Mouse (Mus musculus): ENCODE data around the gene Faah.
A peak's percentile ranks its signal among the peaks of the same experiment; 100 is the strongest.

Faah gene

DNA sequence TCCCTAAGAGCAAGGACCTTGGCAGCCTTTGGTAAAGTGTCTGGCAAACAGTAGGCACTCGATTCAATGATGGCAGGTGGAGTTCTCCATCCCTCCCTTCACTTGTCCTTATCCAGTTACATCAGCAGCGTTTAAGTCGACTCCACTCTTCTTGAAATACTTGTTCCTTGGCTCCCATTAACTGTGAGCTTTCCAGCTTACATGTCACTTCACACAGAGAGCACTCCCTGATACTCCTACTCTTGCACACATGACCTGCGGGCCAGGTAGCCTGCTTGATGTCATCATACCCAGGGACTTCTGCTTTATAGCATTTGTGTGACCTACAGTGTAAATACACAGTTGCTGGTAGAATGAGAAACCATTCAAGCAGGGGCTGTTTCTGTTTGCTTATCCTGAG is 21.0 kb downstream of the Faah start:
- no peak for DNase-seq

DNA sequence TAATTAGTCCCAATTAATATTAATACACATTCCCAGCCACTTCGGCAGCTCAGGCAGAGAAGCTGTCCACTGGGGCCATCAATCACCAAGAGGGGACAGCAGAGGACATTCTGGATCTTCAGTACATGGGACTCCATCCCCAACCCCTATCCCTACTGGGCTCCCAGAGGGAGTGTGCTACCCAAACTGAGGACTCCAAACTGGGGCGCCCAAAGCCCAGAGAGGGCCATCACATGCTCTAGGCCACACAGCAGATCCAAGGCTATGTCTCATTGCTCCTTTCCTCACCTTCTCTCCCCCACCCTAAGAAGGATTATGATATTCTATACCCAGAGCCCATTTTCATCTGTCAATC is 22.4 kb downstream of the Faah start:
- no peak for DNase-seq

DNA sequence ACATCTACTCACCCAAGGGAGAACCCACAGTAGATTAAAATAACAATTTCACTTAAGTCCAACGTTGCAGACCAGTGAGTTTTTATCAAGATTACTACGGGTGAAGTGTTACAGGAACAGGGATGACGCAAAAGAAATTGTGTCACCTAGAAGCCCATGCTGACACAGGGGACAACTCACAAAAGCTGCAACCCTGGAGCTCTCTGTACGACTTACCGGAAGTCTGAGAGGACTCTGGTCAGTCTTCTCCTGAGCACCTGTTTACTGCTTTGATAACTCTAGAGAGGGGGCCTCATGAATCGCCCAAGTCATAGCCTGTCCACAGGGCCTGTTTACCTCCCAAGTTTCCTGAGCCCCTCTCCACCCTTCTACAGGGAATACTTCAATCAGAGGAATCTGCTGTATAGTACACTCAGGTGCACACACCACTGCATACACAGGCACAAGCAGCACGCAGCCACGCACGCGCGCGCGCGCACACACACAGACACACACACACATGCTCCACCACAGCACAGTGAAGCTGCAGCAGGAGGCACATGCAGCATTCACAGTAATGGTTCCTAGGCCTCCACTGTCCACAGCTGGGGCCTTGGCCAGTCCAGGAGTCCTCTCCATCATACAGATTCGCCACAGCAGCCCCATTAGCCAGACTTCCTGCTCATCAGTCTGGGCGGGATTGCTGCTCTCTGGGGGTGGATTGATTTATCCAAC is 22.9 kb downstream of the Faah start:
- DNase-seq: no peak

DNA sequence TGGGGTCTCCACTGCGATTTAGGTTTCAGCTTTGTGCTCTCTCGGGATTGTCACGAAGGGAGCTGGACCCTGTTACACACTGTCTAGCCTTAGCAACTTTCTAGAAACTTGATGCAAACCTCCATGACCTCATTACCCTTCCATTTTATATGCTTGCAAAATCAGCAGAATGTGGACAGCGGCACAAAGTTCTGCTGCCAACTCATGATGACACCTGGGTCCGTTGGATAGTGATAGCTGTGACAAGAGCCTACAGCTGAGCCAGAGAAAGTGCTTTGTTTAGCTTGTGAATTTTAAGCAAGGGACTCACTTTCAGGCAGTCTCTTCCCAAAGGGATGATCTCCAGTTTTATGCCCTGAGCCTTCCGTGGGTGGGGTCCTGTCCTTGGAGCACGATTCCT is 28.3 kb downstream of the Faah start:
- DNase-seq: no peak

DNA sequence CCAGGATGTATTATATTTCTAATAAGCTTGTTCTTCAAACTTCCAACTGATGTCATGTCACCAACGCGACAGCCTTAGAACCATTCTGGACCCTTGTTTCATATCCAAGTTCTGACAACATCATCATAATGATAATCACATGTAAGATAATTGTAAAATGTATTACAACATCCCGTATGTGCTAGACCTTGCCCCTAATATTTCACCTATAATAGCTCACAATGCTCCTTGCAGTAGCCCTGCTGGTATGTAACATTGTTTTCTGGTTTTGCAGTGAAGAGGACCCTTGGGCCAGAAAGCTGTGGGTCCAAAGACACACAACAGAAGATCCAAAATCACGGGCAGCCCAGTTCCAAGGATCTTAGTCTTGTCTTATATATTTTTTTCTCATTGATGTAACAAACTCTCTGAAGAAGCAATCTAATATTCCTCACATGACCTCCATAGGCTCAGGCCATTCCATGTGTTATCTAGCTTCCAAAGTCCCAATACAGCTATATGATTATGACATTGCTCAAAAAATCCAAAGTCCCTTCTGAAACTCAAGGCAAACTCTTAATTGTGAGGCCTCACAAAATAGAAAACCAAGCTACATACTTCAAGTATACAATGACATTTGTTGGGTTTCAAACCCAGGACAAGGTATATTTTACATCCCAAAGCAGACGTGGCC is 29.7 kb downstream of the Faah start:
- DNase-seq: no peak

DNA sequence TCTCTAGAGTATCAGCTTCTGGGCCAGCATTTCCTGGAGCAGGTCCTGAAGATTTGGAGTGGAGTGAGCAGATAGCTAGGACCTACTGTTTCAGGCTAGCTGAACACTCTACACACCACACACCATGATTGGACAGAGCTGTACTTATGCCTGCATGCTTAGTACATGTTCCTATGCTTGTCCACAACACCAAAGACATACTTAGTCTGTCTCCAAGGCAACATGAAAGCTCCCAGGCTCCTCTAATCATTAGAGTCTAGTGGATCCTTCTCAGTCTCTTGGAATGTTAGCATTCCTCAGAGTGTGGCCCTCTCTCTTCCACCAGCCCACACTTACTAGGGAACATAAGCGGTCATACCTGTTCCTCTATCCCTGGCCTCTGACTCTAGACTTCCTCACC is 30.3 kb downstream of the Faah start:
- no peak for DNase-seq

DNA sequence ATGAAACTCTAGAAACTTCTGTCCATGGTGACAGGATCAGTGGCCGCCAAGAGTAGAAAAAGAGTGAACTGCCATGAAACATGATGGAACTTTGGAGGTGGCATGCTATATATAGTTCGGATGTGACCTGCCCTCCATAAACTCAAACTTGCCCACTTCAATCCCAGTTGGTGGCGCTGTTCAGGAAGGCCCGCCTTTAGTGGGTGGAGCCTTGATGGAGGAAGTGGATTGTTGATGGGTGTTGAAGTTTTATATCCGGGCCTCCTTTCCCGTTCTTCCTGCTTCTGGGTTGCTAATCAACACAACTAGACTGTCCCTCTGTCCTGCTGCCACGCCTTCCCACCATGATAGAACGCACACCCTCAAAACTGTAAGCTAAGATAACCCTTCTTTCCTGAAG is 32.8 kb downstream of the Faah start:
- no peak for DNase-seq

DNA sequence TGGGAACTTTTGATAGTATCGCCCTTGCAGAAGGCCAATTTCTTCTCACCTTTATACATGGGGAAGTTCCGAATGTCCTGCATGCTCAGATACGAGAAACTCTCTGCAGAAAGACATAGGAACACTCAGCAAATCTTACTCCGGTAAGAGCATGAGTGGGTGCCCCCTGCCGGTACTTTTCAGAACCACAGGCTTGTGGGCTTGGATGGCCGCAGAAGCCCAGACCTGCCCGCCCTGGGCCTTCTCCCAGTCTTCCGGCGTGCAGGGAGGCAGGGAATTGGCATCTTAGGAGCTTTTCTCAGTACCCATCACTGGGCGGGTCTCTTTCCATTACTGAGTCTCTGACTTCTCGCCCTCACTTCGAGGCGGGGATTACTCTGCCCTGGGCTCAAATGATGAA is 33.6 kb downstream of the Faah start:
- DNase-seq: peak; percentile 87

DNA sequence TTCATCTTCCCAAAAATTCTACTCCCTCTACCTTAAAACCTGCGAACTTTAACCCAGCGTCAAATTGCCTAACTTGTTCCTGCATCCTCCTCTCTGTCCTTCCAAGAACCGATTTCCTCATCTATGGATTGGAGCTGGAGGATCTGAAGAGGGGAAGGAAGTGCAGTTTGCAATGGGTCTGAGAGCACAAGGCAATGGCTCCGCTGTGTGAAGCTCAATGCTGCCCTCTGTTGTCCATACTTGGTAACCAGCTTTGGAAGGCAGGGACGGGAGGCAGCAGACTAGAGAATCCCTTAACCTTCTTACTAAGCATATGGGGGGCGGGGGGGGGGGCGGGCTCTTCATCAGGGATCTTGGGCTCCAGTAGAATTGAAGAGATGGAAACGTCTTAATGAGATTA is 37.0 kb downstream of the Faah start:
- peak; percentile 72 for DNase-seq

DNA sequence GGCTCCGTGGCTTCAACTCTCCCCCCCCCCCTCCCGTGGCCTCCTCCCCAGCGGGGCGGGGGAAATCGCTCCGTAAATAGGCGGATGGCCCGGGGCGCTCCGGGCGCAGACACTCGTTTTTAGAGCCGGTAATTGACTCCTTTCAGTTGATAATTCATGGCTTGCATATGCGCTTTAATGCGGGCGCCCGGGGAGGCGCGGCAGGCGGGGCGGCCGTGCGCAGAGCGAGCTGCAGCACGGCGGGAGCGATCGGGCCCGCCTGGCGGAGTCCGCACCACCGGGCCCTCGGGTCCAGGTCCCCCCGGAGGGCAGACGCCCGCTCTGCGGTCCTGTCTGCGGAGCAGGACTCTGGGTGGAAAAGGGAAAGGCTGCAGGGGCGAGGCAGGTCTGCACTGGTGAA is 38.3 kb downstream of the Faah start:
- DNase-seq: no peak

DNA sequence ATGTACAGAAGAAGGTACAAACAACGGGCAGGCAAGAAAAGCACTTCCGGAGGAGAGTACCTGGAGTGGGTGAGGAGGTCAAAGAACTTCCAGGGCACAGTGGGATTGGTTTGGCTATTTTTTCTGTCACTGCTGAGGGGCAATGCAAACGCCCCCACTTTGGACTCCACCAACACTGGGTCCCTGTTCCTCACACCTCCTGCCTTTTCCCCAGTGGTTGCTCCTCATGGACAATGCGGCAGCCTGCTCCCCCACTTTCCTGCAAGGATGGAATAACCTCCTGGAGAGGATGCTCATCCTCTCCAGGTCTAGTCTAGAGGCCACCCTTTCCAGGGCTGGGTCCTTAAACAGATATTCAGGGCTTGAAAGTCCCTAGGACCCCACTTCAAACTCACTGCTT is 38.8 kb downstream of the Faah start:
- no peak for DNase-seq

DNA sequence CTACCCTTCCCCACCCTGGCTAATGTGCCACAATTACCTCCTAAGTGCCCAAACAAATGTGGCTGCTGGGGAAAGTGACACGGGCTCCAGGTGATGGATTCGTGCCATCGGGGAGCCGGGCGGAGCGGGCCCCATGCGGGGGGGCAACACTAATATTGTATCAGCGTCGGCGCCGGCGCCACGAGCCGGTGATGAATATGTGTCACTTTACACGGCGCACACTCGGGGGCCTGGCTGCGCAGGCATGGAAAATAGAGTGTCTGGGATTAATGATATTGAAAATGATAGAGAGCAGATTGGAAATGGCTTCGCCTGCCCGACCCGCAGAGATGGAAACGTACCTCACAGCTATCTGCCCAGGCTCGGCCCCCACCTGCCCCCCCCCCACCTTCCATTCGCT is 45.2 kb downstream of the Faah start:
- DNase-seq: no peak

DNA sequence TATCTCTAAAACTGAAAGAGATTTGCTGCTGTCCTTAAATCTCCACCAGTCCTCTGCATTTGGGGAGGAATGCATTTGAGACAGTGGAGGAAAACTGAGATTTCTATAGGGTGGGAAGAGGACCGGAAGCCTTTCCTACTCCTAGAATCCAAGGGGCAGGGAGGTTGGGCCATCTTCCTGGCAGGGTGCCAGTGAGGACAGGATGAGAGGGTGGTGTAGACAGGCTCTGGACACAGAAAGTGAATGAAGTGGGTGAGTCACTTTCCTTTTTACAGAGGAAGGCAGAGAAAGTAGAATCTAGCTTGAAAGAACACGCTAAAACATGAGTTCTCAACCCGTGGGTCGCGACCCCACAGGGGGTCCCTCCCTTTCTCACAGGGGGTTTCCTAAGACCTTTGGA is 53.3 kb downstream of the Faah start:
- DNase-seq: no peak

DNA sequence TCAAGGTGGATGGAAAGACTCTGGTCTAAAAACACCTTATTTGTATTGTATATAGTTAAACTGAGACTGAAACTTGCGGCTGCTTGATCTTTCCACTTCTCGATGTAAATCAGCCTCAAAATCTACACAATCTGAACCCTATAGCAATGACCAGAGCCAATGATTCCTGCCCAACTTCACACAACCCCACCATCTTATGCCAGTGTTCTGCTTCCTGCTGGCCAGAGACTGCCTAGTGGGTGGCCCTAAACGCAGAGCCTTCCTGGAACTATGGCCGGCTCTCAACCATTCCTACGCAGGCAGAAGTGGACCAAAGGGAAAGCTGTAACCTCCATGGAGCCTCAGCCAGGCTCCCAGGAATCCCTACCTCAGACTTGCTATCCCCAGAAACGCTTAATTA is 54.0 kb downstream of the Faah start:
- no peak for DNase-seq

DNA sequence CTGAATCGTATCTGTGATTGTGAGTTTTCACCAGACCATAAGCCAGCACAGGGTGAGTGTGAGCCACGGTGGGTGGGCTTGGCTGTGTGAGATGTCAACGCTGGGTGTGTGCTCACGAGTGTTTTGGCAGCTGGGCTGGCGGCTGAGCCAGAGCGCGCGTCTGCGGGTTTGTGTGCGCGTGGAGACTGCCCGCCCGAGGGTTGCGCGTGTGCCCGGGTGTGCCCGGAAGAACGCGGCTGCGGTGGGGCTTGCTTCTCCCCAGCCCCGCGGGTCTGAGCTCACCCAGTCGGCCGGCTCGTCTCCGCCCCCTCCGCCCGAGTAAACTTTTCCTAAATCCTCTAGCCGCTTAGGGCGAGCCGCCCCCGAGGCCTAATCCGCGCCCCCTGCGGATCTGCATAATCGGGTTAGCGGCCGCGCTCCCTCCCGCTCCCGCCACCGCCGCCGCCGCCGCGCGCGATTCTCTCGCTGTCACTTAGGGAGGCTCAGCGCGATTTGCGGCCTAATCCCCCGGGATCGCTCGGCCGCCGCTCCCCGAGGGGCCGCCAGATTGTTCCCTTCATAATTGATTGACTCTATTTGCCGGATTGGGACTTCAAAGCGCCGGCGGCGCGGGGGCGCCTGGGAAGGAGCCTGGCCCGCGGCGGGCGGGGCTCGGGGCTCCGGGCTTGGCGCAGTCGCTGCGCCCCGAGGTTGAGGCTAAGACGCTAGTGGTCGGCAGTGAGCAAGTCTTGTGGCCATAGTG is 54.9 kb downstream of the Faah start:
- DNase-seq: peak; percentile 39

DNA sequence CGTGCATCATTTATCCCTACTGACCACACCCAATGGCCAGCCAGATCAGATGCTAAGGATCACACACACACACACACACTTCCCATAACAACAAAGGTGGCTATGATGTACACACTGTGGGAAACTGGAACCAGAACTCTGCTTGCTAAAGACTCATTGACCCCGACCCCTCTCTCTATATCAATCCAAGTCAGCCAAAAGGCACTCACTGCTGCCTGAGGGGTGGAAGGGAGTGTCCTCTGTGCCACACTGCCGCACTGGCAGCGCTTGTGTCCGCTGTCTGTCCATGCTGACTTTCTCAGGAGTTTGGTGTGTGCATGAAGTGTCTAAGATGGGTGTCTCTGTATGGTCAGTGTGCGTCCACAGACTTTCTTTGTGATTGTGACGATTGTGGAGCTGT is 55.7 kb downstream of the Faah start:
- DNase-seq: no peak

DNA sequence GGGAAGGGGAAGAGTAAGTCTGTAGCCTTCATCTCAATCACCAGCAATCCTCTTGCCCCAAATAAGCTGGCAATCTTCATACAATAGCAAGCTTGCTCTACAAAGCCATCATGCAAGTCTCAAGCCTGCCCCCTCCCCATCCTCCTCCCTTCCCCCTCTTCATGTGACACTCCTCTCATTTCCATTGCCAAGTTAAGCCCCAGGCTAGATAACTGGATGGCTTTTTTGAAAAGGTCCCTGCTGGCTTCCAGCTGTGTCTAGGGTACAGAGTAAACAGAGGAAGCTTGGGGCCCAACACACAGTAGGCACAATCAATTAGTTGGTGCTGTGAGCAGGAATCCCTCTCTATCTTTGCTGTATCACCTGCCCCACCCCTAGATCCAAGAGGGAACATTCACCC is 58.2 kb downstream of the Faah start:
- no peak for DNase-seq

DNA sequence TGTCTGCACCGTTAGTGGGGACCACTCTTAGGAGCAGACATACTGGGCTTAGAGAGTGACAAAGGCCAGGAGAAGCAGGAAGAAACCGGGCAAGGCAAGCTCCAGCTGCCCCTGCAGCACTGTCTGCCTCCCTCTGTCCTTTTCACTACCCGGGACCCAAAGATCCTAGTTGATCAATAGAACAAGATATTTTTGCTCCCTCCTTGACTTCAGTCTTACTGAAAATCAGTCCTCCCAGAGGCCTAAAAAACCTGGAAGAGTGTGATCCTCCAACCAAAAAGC is 62.3 kb downstream of the Faah start:
- no peak for DNase-seq

DNA sequence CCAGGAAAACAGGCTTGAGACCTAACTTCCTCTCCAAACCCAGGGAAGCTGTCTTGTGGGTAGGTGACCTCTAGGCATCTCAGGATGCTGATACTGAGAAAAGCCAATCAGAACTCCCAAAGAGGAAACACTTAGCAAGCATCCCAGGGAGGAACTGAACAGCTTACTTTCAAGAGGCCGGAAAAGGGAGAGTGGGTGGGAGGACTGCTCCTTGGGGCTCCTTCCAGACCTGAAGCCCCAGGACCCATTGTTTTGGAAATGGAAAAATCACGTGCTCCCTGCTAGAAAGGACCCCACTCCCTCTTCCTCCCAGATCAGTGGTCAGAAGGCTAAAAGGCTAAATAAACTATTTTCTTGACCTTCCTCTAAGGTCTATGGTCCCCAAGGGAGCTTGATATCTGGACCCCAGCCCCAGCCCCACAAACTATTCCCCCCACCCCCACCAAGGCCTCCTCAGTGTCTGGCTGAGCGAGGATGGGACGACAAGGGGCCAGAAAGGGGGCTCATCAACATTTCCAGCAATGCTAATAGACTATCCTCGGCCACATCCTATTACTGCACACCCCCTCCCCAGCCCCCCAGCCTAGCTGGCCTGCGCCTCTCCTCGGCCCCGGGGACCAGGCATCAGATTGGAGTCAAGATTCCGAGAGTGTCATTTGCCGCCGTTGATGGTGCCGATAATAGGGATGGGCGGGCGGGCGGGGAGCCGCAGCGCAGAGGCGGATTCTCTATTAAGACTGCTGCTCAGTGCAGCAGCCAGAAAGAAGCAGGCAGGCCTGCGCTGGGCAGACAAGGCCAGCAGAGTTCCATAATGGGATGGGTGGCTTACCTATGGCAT is 62.9 kb downstream of the Faah start:
- DNase-seq: no peak

DNA sequence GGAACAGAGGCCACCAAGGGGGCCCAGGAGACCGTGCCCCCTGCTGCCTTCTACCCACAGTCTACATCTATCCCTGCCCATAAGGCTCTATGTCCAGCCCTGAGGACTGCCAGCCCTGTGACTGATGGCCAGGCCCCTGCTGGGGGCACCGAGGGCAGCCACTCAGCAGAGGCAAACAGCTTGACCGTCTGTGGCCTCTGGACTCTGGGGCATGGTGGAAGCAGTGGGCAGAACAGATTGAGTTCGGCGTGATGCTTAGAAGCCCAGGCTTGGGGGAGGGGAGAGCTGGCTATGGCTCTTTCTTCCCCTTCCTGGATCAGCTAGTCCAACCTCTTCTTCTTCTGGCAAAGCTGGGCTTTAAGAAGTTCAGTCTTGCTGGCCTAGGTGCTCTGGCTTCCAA is 64.2 kb downstream of the Faah start:
- no peak for DNase-seq

DNA sequence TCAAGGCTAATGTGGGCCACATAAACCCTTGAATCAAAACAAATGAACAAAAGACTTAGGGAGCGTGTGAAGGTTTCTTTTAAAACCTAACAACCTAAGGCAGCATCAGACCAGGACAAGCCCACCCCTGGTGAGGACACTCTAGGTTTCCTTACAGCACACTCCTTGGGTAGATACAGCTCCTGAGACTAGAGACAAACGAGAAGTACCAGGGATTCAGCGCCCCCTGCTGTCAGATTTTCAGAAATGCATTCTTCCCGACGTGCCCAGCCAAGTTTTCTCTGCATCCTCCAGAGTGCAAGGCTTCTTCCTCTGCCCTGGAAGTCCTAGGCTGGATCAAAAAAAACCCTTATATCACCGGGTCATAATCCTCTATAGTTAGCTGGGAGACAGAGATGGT is 65.0 kb downstream of the Faah start:
- peak; percentile 68 for DNase-seq

DNA sequence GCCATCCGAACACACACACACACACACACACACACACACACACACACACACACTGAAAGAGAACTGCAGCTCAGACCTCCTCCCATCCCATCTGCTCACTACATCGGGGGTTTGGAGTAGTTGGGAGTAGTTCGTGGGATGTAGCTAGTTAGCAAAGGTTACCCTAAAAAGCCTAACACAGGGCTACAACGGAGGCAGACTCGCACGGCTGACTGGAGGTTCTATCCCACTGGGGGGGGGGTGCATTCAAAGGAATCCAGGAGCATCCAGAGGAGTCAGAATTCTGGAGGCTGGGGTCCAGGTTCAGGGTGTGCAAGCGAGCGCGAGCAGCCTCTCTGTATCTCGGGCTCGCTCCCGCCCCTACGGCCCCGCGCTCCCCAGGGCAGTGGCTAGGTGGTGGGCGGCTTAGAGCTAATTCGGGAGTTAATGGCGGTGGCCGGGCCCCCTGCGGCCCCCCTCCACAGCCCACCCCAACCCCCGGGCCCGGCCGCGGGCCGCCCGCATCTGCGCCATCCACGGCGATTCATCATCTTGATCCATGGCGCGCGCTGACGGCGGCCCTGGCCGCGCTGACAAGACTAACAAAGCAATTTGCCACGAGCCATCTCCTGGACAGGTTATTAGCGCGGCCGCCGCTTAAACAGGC is 73.9 kb downstream of the Faah start:
- DNase-seq: no peak

DNA sequence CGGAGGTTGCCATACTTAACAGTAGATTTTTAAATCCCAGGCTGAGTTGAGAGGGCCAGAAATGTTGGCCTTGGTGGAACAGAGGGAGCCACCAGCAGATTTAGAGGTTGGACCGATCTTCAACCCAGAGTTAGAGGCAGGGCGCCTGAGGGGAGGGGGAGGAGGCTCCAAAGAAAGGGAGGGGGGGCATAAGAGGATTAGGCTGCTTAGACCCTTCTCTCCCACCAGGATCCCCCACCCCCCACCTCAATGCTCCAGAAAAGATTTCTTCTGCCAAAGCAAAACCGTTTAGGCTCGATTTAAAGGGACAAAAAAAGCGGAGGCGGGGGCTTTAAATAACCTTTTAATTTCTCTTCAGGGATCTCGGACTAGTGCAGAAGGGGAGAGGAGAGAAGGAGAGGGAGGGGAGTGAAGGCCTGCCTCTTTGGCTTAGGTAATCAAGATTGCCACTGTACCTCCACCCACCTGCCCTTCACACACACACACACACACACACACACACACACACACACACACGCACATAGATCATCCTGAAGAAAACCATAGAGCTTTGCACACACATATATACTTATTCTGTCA is 76.4 kb downstream of the Faah start:
- DNase-seq: no peak

Measured in right cerebral cortex, postnatal 14 days (tissue).